Mouse (Mus musculus) MEL (cell line): ENCODE data around the gene Timd4. TPM values are rescaled to one million over a fixed set of nuclear protein-coding genes. Genes with fewer than 3 reads are reported as not detected.
A peak's percentile ranks its signal among the peaks of the same experiment; 100 is the strongest.

Experiments used
- DNase-seq: peaks from one replicate; pipeline ENCODE4 v3.0.0; 2011; ENCODE audit warnings: low read depth, low spot score
- H3K27ac ChIP-seq: 2 replicates; pipeline ENCODE4 v1.5.1; 2012; ENCODE audit warnings: low read depth, mild to moderate bottlenecking, control low read depth, low read length, moderate library complexity; ENCODE audit not compliant: control insufficient read depth
- H3K27me3 ChIP-seq, 2 experiments: fragments of 150-350 bp in 1 of 2; sonication (generic) in 1 of 2; 2 replicates each; pipeline ENCODE4 v1.6.1; 2012; ENCODE audit warnings: low read length in 2 of 2, mild to moderate bottlenecking in 2 of 2, improper control_type of control experiment in 1 of 2, moderate library complexity in 1 of 2; ENCODE audit not compliant: insufficient read depth in 2 of 2, control insufficient read depth in 1 of 2
- H3K36me3 ChIP-seq, 2 experiments: 2 replicates each; pipeline ENCODE4 v1.6.1; 2012 to 2014; ENCODE audit warnings: low read length in 2 of 2, improper control_type of control experiment in 1 of 2, inconsistent platforms in 1 of 2, mild to moderate bottlenecking in 1 of 2; ENCODE audit not compliant: insufficient read depth in 2 of 2, control insufficient read depth in 1 of 2
- H3K4me1 ChIP-seq, 2 experiments: fragments of 150-350 bp in 1 of 2; sonication (generic) in 1 of 2; 2 replicates each; pipeline ENCODE4 v1.6.1; 2012; ENCODE audit warnings: low read length in 2 of 2, improper control_type of control experiment in 1 of 2, mild to moderate bottlenecking in 1 of 2; ENCODE audit not compliant: insufficient read depth in 2 of 2, control insufficient read depth in 1 of 2
- H3K4me3 ChIP-seq, 2 experiments: fragments of 150-350 bp in 1 of 2; sonication (generic) in 1 of 2; 2 replicates each; pipeline ENCODE4 v1.5.1; 2012; ENCODE audit warnings: low read depth in 2 of 2, low read length in 2 of 2, mild to moderate bottlenecking in 2 of 2, moderate library complexity in 2 of 2, control low read depth in 1 of 2, improper control_type of control experiment in 1 of 2; ENCODE audit not compliant: control insufficient read depth in 1 of 2, insufficient read depth in 1 of 2
- H3K79me2 ChIP-seq: 2 replicates; pipeline ENCODE4 v1.6.1; 2012; ENCODE audit warnings: mild to moderate bottlenecking, low read length, moderate library complexity; ENCODE audit not compliant: control insufficient read depth, poor library complexity, insufficient read depth
- H3K9ac ChIP-seq: 2 replicates; pipeline ENCODE4 v1.6.1; 2012; ENCODE audit warnings: low read depth, mild to moderate bottlenecking, control low read depth, low read length, moderate library complexity; ENCODE audit not compliant: control insufficient read depth, poor library complexity, severe bottlenecking
- H3K9me3 ChIP-seq: fragments of 150-350 bp; sonication (generic); replicated peaks from 2 replicates; pipeline ENCODE4 v1.6.1; 2012; ENCODE audit warnings: mild to moderate bottlenecking, low read length, improper control_type of control experiment, moderate library complexity; ENCODE audit not compliant: insufficient read depth
- CHD1 ChIP-seq: IDR thresholded peaks from 2 replicates; pipeline ENCODE4 v1.6.1; 2012; ENCODE audit warnings: low read depth, mild to moderate bottlenecking, inconsistent platforms, low read length, improper control_type of control experiment
- CHD2 ChIP-seq: IDR thresholded peaks from 2 replicates; pipeline ENCODE4 v1.6.1; 2011; ENCODE audit warnings: low read length, improper control_type of control experiment
- CTCF ChIP-seq, 3 experiments: IDR thresholded peaks in 2 of 3; conservative IDR thresholded peaks in 1 of 3; 2 replicates each; pipeline ENCODE4 v1.5.1; 2011 to 2012; ENCODE audit warnings: low read length in 3 of 3, low read depth in 2 of 3, mild to moderate bottlenecking in 2 of 3, improper control_type of control experiment in 1 of 3, inconsistent platforms in 1 of 3, mixed read lengths in 1 of 3, moderate library complexity in 1 of 3; ENCODE audit not compliant: control insufficient read depth in 1 of 3, insufficient read depth in 1 of 3, poor library complexity in 1 of 3, severe bottlenecking in 1 of 3
- EP300 ChIP-seq, 2 experiments: IDR thresholded peaks; 2 replicates each; pipeline ENCODE4 v1.6.1; 2011; ENCODE audit warnings: improper control_type of control experiment in 2 of 2, low read length in 2 of 2, low read depth in 1 of 2, mild to moderate bottlenecking in 1 of 2
- ETS1 ChIP-seq: IDR thresholded peaks from 2 replicates; pipeline ENCODE4 v1.6.1; 2012; ENCODE audit warnings: low read depth, mild to moderate bottlenecking, inconsistent platforms, low read length, improper control_type of control experiment, moderate library complexity
- GABPA ChIP-seq: IDR thresholded peaks from 2 replicates; pipeline ENCODE4 v1.6.1; 2012; ENCODE audit warnings: low read depth, mild to moderate bottlenecking, inconsistent platforms, low read length, improper control_type of control experiment, moderate library complexity
- JUND ChIP-seq: IDR thresholded peaks from 2 replicates; pipeline ENCODE4 v1.6.1; 2011; ENCODE audit warnings: low read depth, mild to moderate bottlenecking, improper control_type of control experiment, low read length
- MAZ ChIP-seq: IDR thresholded peaks from 2 replicates; pipeline ENCODE4 v1.6.1; 2012; ENCODE audit warnings: low read depth, mild to moderate bottlenecking, inconsistent platforms, low read length, improper control_type of control experiment
- POLR2AphosphoS2 ChIP-seq: IDR thresholded peaks from 2 replicates; pipeline ENCODE4 v1.6.1; 2011; ENCODE audit warnings: low read length, improper control_type of control experiment
- POLR2AphosphoS5 ChIP-seq: IDR thresholded peaks from 2 replicates; pipeline ENCODE4 v1.6.1; 2012; ENCODE audit warnings: low read depth, borderline replicate concordance, mild to moderate bottlenecking, inconsistent platforms, low read length, moderate library complexity, mixed read lengths
- RAD21 ChIP-seq: IDR thresholded peaks from 2 replicates; pipeline ENCODE4 v1.6.1; 2011; ENCODE audit warnings: mild to moderate bottlenecking, low read depth, low read length, improper control_type of control experiment
- TAL1 ChIP-seq: IDR thresholded peaks from 2 replicates; pipeline ENCODE4 v1.6.1; 2012; ENCODE audit warnings: mild to moderate bottlenecking, inconsistent platforms, low read length, moderate library complexity, mixed read lengths
- TBP ChIP-seq: IDR thresholded peaks from 2 replicates; pipeline ENCODE4 v1.8.0; 2011; ENCODE audit warnings: low read depth, low read length, improper control_type of control experiment
- TCF12 ChIP-seq: IDR thresholded peaks from 2 replicates; pipeline ENCODE4 v1.6.1; 2014; ENCODE audit warnings: low read depth, mild to moderate bottlenecking, inconsistent platforms, low read length, improper control_type of control experiment, moderate library complexity
- UBTF ChIP-seq: IDR thresholded peaks from 2 replicates; pipeline ENCODE4 v1.6.1; 2012; ENCODE audit warnings: low read depth, mild to moderate bottlenecking, inconsistent platforms, low read length, improper control_type of control experiment, moderate library complexity, borderline replicate concordance; ENCODE audit not compliant: insufficient read depth
- USF2 ChIP-seq, 2 experiments: IDR thresholded peaks; 2 replicates each; pipeline ENCODE4 v1.6.1; 2011 to 2012; ENCODE audit warnings: improper control_type of control experiment in 2 of 2, low read length in 2 of 2, borderline replicate concordance in 1 of 2, inconsistent platforms in 1 of 2, low read depth in 1 of 2, mild to moderate bottlenecking in 1 of 2; ENCODE audit not compliant: insufficient read depth in 1 of 2
- ZMIZ1 ChIP-seq: IDR thresholded peaks from 2 replicates; pipeline ENCODE4 v1.6.1; 2012; ENCODE audit warnings: low read depth, mild to moderate bottlenecking, inconsistent platforms, low read length, improper control_type of control experiment, moderate library complexity
- polyA plus RNA-seq, 2 experiments: library from polyadenylated mRNA; stranded (reverse) in 1 of 2; unstranded in 1 of 2; fragments of >175 nt in 1 of 2; fragments of >200 nt in 1 of 2; gene quantifications; 2 replicates each; pipeline versions ENCODE4 v1.2.1 to v1.2.4; 2012; ENCODE audit warnings: low replicate concordance in 2 of 2, low read depth in 1 of 2; ENCODE audit not compliant: insufficient read length in 2 of 2, insufficient read depth in 1 of 2, missing spikeins in 1 of 2
- total RNA-seq: library from RNA; depleted of rRNA; stranded (reverse); fragments of 300-350 nt; gene quantifications from 2 replicates; pipeline ENCODE4 v1.2.3, GENCODE M21; 2012

The Timd4 gene
- total and polyA plus RNA-seq, 3 experiments, result not detected

DNA sequence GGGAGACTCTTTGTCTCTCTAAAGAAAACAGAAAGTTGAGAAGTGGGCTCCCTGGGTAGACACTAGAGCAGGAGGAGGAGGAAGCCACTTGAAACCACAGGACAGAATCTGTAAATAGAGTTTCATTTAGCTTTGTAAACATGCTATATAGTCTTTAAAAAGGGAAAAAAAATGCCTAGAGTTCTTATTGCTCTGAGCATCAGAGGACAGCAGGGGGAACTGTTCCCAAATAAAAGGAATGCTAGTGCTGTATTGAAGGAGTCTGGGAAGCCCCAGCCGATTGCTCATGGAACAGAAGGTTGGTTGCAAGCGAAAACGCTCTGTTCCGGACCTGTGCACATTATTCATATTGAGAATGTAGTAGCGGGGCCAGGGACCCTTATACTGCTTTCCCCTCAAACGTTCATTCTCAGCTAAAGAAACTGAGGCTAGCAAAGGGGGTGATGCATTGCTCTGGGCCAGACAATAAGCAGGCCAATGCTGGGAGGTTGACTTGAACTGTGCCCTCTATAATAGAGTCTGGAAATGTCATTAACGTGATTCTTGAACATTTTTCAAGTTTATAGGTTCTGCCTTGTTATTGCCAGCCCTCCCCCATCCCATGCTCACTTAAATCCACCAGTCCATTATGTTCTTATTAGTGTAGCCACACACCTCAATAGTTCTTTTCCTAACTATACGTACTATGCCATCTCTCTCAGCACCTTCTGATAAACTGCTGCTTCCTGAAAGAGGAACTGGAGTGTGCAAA, 37.8 kb downstream of the Timd4 start:
- no peaks in the 10 kb centered on the region for H3K36me3 ChIP-seq
- no peaks in the 10 kb centered on the region for H3K27me3 ChIP-seq
- H3K9me3 ChIP-seq, result no peaks in the 10 kb centered on the region
- H3K4me3 ChIP-seq, result no peak overlapping the region
- no peak overlapping the region for H3K9ac ChIP-seq
- no peak for DNase-seq
- TF ChIP-seq GABPA (no peak), JUND (no peak), CTCF (IDR thresholded peaks at IDR 0.05 in 2 of 3, conservative IDR thresholded peaks at IDR 0.05 in 1 of 3; ENCODE audit: control insufficient read depth in 1 of 3, insufficient read depth in 1 of 3, low read depth in 2 of 3, low read length in 3 of 3, poor library complexity in 1 of 3, severe bottlenecking in 1 of 3) (no peak), CHD1 (no peak), MAZ (no peak), ETS1 (no peak), TBP (no peak), POLR2AphosphoS5 (no peak)
- H3K27ac ChIP-seq, result no peak overlapping the region
- H3K4me1 ChIP-seq, result no peaks in the 10 kb centered on the region
- no peaks in the 10 kb centered on the region for H3K79me2 ChIP-seq

DNA sequence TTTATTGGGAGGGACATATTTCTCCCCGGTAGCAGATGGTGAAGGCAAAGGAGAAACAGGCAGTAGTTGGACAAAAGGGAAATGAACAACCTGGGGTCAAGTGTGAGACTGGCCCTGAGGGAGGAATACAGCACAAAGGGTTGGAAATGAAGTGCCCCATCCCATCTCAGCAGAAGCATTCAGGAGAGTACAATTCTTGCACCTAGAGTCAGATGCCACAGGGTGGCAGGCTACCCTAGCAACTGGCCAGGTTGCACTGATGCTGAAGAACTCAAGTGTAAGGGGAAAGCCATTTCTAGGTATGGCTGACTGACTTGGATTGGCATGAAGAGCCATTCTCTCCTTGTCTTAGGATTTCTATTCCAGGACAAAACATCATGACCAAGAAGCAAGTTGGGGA, 54.2 kb downstream of the Timd4 start:
- Histone ChIP-seq H3K9ac (no peak overlapping the region), H3K79me2 (no peaks in the 10 kb centered on the region), H3K4me3 (no peak overlapping the region), H3K27me3 (no peaks in the 10 kb centered on the region), H3K9me3 (no peaks in the 10 kb centered on the region), H3K27ac (no peak overlapping the region), H3K4me1 (no peaks in the 10 kb centered on the region), H3K36me3 (no peaks in the 10 kb centered on the region)
- no peak for DNase-seq
- no peak for TF ChIP-seq CHD2
- peak in 1 of 3 experiments; percentile 8; a peak in 1 of 6 replicates for TF ChIP-seq CTCF (IDR thresholded peaks at IDR 0.05 in 2 of 3, conservative IDR thresholded peaks at IDR 0.05 in 1 of 3; ENCODE audit: control insufficient read depth in 1 of 3, insufficient read depth in 1 of 3, low read depth in 2 of 3, low read length in 3 of 3, poor library complexity in 1 of 3, severe bottlenecking in 1 of 3)
- no peak for TF ChIP-seq TAL1
- TF ChIP-seq TCF12, result no peak
- no peak for TF ChIP-seq EP300 (IDR thresholded peaks at IDR 0.05; ENCODE audit: low read depth in 1 of 2, low read length in 2 of 2)
- no peak for TF ChIP-seq POLR2AphosphoS2
- no peak for TF ChIP-seq UBTF
- TF ChIP-seq USF2 (IDR thresholded peaks at IDR 0.05; ENCODE audit: borderline replicate concordance in 1 of 2, insufficient read depth in 1 of 2, low read depth in 1 of 2, low read length in 2 of 2), result no peak
- no peak for TF ChIP-seq MAZ
- TF ChIP-seq JUND, result no peak
- TF ChIP-seq ZMIZ1, result no peak
- peak; percentile 13 for TF ChIP-seq RAD21
